Mouse (Mus musculus) Muller cell, postnatal 12 days (primary cell): ENCODE data around the gene Gm10256.
"Not testable (repeated sequence)": the region's sequence is repeated elsewhere in the genome, so short reads cannot be mapped to it uniquely, and the experiment has no call there.

ENCODE experiments used
- DNase-seq: peaks from one replicate; pipeline ENCODE4 v3.0.0-alpha.2; 2015; ENCODE audit errors: inconsistent ontology term

Gene Gm10256

GRCm38 (mm10) chrY:2830380-2830779 is at the start of gene Gm10256, which contains the start of gene Rbmy:
Gene Gm10256 (plus strand): TSS chrY:2830699.
Gene Rbmy (plus strand): TSS chrY:2830680.
- DNase-seq: not testable (repeated sequence)

- DNase-seq: not testable (repeated sequence)
Measured at GRCm38 (mm10) chrY:2796105-2796504, 34.4 kb upstream of the Gm10256 start, which contains the start of gene Gm4064. Gene Gm4064 (minus strand): TSS chrY:2796205.

GRCm38 (mm10) chrY:2900689-2901088 is 70.2 kb downstream of the Gm10256 start, which contains the start of gene Gm10352:
Gene Gm10352 (plus strand): TSS chrY:2900989.
- not testable (repeated sequence) for DNase-seq
